Mouse (Mus musculus) forebrain, embryonic 10.5 days (tissue): Measurements from ENCODE around the gene Abca4. TPM values are rescaled to one million over a fixed set of nuclear protein-coding genes. Genes with fewer than 3 reads are reported as not detected.

Source experiments
- DNase-seq: peaks from one replicate; pipeline ENCODE4 v3.0.0-alpha.2; 2017; ENCODE audit warnings: low spot score; ENCODE audit errors: extremely low spot score
- H3K27ac ChIP-seq: fragments of 300-500 bp; sonication (generic); 2 replicates; pipeline ENCODE4 v1.5.1; 2016; ENCODE audit warnings: mild to moderate bottlenecking
- H3K27me3 ChIP-seq: fragments of 300-500 bp; sonication (generic); 2 replicates; pipeline ENCODE4 v1.6.1; 2016; ENCODE audit warnings: mild to moderate bottlenecking; ENCODE audit not compliant: poor library complexity, severe bottlenecking
- H3K36me3 ChIP-seq: fragments of 300-500 bp; sonication (generic); replicated peaks from 2 replicates; pipeline ENCODE4 v1.6.1; 2016; ENCODE audit warnings: mild to moderate bottlenecking, moderate library complexity
- H3K4me1 ChIP-seq: fragments of 300-500 bp; sonication (generic); 2 replicates; pipeline ENCODE4 v1.6.1; 2016
- H3K4me3 ChIP-seq: fragments of 300-500 bp; sonication (generic); 2 replicates; pipeline ENCODE4 v1.5.1; 2016; ENCODE audit warnings: mild to moderate bottlenecking, moderate library complexity
- H3K9me3 ChIP-seq: fragments of 300-500 bp; sonication (generic); 2 replicates; pipeline ENCODE4 v1.6.1; 2016; ENCODE audit warnings: mild to moderate bottlenecking, moderate library complexity
- WGBS: fragments of 180-500 bp; shearing (Covaris S2); methylation state at CpG from one replicate; pipeline ENCODE4 v1.1.7; 2016; 5-methylcytosine and 5-hydroxymethylcytosine counted together
- polyA plus RNA-seq: library from polyadenylated mRNA; unstranded; fragments of >200 nt; fragmentation: Nextera tagmentation; extraction: Ambion mirVana; gene quantifications from 2 replicates; pipeline ENCODE4 v1.2.1, GENCODE M21; 2016

Gene Abca4
- polyA plus RNA-seq, 1 experiment from 2014 or later, result 1.7 TPM

DNA sequence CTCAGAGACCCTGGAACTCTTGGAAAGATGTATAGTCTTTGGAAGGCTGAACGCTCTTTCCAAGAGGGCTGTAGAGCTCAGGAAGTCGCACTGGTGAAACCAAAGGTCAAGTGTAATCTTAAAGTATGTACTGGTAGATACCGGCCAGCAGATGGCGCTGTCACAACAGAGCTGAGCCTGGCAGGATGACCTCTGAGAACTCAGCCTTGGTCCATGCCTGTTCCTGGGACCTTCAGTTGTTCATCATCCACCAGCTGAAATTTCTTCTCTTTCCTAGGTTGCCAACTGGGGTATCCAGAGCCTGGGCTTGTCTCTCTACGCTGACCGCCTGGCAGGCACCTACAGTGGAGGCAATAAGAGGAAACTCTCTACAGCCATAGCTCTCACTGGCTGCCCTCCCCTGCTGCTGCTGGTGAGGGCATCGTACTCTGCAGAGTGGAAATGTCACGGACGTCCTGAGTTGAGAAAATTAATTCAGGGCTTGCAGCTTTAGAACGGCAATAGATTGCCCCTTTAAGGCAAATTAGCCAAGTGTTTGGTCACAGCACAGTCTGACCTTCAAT, 125.5 kb downstream of the Abca4 start:
- Histone ChIP-seq H3K36me3 (no peaks in the 10 kb centered on the region), H3K4me1 (peaks cover 22% of the 10 kb centered on the region), H3K4me3 (no peak overlapping the region), H3K27ac (no peak overlapping the region), H3K27me3 (peaks cover 29% of the 10 kb centered on the region), H3K9me3 (no peaks in the 10 kb centered on the region)
- peak; percentile 63 for DNase-seq
- 45% methylated on average over 10 of the region's 10 CpGs for WGBS

- H3K27ac ChIP-seq, result no peak overlapping the region
- peaks cover 24% of the 10 kb centered on the region for H3K4me1 ChIP-seq
- peaks cover 36% of the 10 kb centered on the region for H3K27me3 ChIP-seq
- H3K4me3 ChIP-seq, result no peak overlapping the region
- DNase-seq, result no peak
- no peaks in the 10 kb centered on the region for H3K36me3 ChIP-seq
- no peaks in the 10 kb centered on the region for H3K9me3 ChIP-seq
- WGBS, result 87% methylated on average over 10 of the region's 10 CpGs
These were observed 126.5 kb downstream of the Abca4 start for GRCm38 (mm10) chr3:122170621-122171309.

GRCm38 (mm10) chr3:122173526-122174150, 129.4 kb downstream of the Abca4 start:
- Histone ChIP-seq H3K9me3 (no peaks in the 10 kb centered on the region), H3K36me3 (no peaks in the 10 kb centered on the region), H3K4me1 (peaks cover 27% of the 10 kb centered on the region), H3K4me3 (peak overlapping the region; percentile 7; the same call in 1 of the 2 replicates), H3K27ac (peak overlapping the region; percentile 67), H3K27me3 (peaks cover 37% of the 10 kb centered on the region)
- peak; percentile 22 for DNase-seq
- 49% methylated on average over 15 of the region's 15 CpGs for WGBS

GRCm38 (mm10) chr3:122176018-122176417, 131.8 kb downstream of the Abca4 start:
- Histone ChIP-seq H3K9me3 (no peaks in the 10 kb centered on the region), H3K4me3 (no peak overlapping the region), H3K27ac (no peak overlapping the region), H3K27me3 (peaks cover 32% of the 10 kb centered on the region), H3K36me3 (no peaks in the 10 kb centered on the region), H3K4me1 (peaks cover 22% of the 10 kb centered on the region)
- WGBS, result 74% methylated on average over 6 of the region's 6 CpGs
- DNase-seq, result no peak

GRCm38 (mm10) chr3:122176706-122177390, 132.6 kb downstream of the Abca4 start:
- Histone ChIP-seq H3K27me3 (peaks cover 28% of the 10 kb centered on the region), H3K4me3 (no peak overlapping the region), H3K36me3 (no peaks in the 10 kb centered on the region), H3K27ac (no peak overlapping the region), H3K9me3 (no peaks in the 10 kb centered on the region), H3K4me1 (peaks cover 22% of the 10 kb centered on the region)
- WGBS, result 89% methylated on average over 8 of the region's 8 CpGs
- DNase-seq, result no peak

DNA sequence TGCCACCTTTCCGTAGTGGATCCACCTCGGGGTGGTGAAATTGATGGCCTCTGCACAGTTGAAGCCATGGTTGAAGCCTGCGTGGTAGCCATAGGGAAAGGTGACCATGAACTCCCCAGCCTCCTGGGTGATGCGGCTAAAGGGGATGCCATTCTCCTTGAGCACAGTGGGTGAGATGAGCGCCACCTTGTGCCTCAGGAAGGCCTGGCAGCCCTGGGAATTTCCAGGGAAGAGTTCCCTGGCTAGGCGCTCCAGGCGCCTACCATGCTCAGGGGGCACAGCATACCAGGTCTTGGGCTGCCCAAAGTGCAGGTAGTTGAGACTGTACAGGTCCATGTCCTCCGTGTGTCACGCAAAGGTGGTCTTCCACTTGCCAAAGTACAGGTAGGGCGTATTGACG, 139.9 kb downstream of the Abca4 start:
- no peak overlapping the region for H3K27ac ChIP-seq
- DNase-seq, result no peak

DNA sequence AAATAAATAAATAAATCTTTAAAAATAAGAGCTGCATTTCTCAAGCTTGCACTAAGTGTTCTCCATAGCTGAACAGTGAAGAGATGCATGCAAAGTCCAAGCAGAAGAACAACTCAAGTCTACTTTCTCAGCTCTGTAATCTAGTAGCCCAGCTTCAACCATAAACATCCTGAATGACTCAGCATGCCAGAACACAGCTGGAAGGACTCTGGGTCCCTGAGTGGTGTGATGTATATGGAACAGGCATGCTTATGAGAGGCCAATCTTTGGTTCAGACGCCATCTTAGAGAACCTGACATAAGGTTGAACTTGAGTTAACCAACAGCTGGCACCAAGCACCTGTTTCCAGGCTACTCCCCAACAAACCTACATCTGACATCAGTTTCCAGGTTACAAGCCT, 142.7 kb downstream of the Abca4 start:
- WGBS, result 81% methylated on average over 1 of the region's 1 CpGs
- Histone ChIP-seq H3K27ac (no peak overlapping the region), H3K36me3 (no peaks in the 10 kb centered on the region), H3K27me3 (no peaks in the 10 kb centered on the region; the same call in 1 of the 2 replicates), H3K4me1 (no peaks in the 10 kb centered on the region), H3K4me3 (no peak overlapping the region), H3K9me3 (no peaks in the 10 kb centered on the region)
- DNase-seq, result no peak

More for the DNA sequence above, 139.9 kb downstream of the Abca4 start:
- Histone ChIP-seq H3K9me3 (no peaks in the 10 kb centered on the region), H3K4me1 (no peaks in the 10 kb centered on the region), H3K4me3 (no peak overlapping the region), H3K36me3 (no peaks in the 10 kb centered on the region), H3K27me3 (no peaks in the 10 kb centered on the region; the same call in 1 of the 2 replicates)
- WGBS, result 51% methylated on average over 11 of the region's 11 CpGs

GRCm38 (mm10) chr3:122196621-122197298, 152.5 kb downstream of the Abca4 start:
- H3K4me1 ChIP-seq, result peaks cover 14% of the 10 kb centered on the region
- no peak overlapping the region for H3K27ac ChIP-seq
- no peak overlapping the region for H3K4me3 ChIP-seq
- 83% methylated on average over 4 of the region's 4 CpGs for WGBS
- H3K27me3 ChIP-seq, result no peaks in the 10 kb centered on the region
- H3K36me3 ChIP-seq, result no peaks in the 10 kb centered on the region
- DNase-seq, result no peak
- no peaks in the 10 kb centered on the region for H3K9me3 ChIP-seq

GRCm38 (mm10) chr3:122198532-122198931, 154.3 kb downstream of the Abca4 start:
- WGBS, result 88% methylated on average over 2 of the region's 2 CpGs
- no peaks in the 10 kb centered on the region for H3K36me3 ChIP-seq
- no peak overlapping the region for H3K4me3 ChIP-seq
- H3K9me3 ChIP-seq, result no peaks in the 10 kb centered on the region
- no peak overlapping the region for H3K27ac ChIP-seq
- no peak for DNase-seq
- peaks cover 27% of the 10 kb centered on the region for H3K4me1 ChIP-seq
- no peaks in the 10 kb centered on the region for H3K27me3 ChIP-seq

DNA sequence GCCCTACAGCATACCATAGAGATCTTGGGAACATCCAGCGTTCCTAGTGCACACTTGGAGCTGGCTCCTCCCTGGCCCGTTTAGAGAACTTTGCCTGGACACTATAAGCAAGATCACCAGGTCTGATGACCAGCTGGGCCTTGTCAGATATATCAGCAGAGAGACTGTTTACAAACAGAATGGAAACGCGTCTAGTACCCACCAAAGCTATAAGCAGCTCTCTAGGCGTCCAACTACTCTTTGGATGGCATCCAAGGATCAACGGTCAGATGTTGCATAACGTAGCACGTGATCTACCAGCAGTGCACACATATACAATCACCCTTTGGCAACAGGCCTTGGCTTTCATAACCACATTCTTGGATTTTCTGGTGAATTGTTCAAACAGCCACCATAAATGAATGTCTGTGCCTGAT, 154.7 kb downstream of the Abca4 start:
- no peaks in the 10 kb centered on the region for H3K27me3 ChIP-seq
- H3K4me3 ChIP-seq, result no peak overlapping the region
- WGBS, result 96% methylated on average over 8 of the region's 8 CpGs
- H3K4me1 ChIP-seq, result peaks cover 27% of the 10 kb centered on the region
- no peak for DNase-seq
- no peak overlapping the region for H3K27ac ChIP-seq
- H3K9me3 ChIP-seq, result no peaks in the 10 kb centered on the region
- H3K36me3 ChIP-seq, result no peaks in the 10 kb centered on the region

DNA sequence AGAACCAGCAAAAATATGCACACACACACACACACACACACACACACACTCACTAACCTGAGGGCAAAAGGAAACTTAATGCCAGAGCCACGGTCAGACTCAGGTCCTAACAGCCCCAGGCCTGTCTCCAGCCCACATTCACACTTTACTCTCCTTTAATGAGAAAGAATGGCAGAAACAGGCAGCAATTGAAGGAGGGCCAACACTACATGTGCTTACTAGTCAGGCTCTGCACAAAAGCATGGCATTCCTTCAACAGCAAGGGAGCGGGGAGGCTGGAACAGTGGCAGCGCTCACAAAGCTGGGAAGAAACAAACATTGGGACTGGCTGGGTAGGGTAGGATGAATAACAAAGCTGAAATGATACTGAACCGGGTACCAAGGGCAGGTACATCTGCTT, 155.4 kb downstream of the Abca4 start:
- 81% methylated on average over 4 of the region's 4 CpGs for WGBS
- DNase-seq, result no peak
- H3K27me3 ChIP-seq, result no peaks in the 10 kb centered on the region
- H3K27ac ChIP-seq, result no peak overlapping the region
- H3K4me3 ChIP-seq, result no peak overlapping the region
- H3K36me3 ChIP-seq, result no peaks in the 10 kb centered on the region
- peaks cover 27% of the 10 kb centered on the region for H3K4me1 ChIP-seq
- H3K9me3 ChIP-seq, result no peaks in the 10 kb centered on the region

- WGBS, result 81% methylated on average over 5 of the region's 5 CpGs
- Histone ChIP-seq H3K4me1 (peaks cover 27% of the 10 kb centered on the region), H3K36me3 (no peaks in the 10 kb centered on the region), H3K27me3 (no peaks in the 10 kb centered on the region), H3K4me3 (no peak overlapping the region), H3K9me3 (no peaks in the 10 kb centered on the region), H3K27ac (no peak overlapping the region)
- no peak for DNase-seq
These were observed 155.8 kb downstream of the Abca4 start for GRCm38 (mm10) chr3:122200017-122200416.
